Mouse (Mus musculus) hindbrain, postnatal 0 days (tissue): Measurements from ENCODE around the gene Wdr92. TPM values are rescaled to one million over a fixed set of nuclear protein-coding genes. Genes with fewer than 3 reads are reported as not detected.
"Not testable (repeated sequence)": the region's sequence is repeated elsewhere in the genome, so short reads cannot be mapped to it uniquely, and the experiment has no call there.

Experiments used
- ATAC-seq: fragments of 200-750 bp; cut with Nextera tagmentation; 2 replicates; pipeline ENCODE4 v1.8.0; 2017; ENCODE audit warnings: mild to moderate bottlenecking, moderate TSS enrichment, moderate library complexity
- DNase-seq: peaks from one replicate; pipeline ENCODE4 v3.0.0-alpha.2; 2015; ENCODE audit warnings: low spot score
- H3K27ac ChIP-seq: fragments of 300-500 bp; sonication (generic); 2 replicates; pipeline ENCODE4 v1.5.1; 2014; ENCODE audit warnings: mild to moderate bottlenecking
- H3K27me3 ChIP-seq: fragments of 300-500 bp; sonication (generic); 2 replicates; pipeline ENCODE4 v1.6.1; 2014; ENCODE audit warnings: low read length, mixed read lengths; ENCODE audit not compliant: insufficient read depth
- H3K36me3 ChIP-seq: fragments of 300-500 bp; sonication (generic); 2 replicates; pipeline ENCODE4 v1.6.1; 2014; ENCODE audit warnings: low read length, mixed read lengths; ENCODE audit not compliant: insufficient read depth
- H3K4me1 ChIP-seq: fragments of 300-500 bp; sonication (generic); 2 replicates; pipeline ENCODE4 v1.6.1; 2014; ENCODE audit warnings: antibody characterized with exemption, low read length, mixed read lengths; ENCODE audit not compliant: insufficient read depth
- H3K4me2 ChIP-seq: fragments of 300-500 bp; sonication (generic); 2 replicates; pipeline ENCODE4 v1.6.1; 2014; ENCODE audit warnings: low read depth, mild to moderate bottlenecking, low read length, moderate library complexity, mixed read lengths
- H3K4me3 ChIP-seq: fragments of 300-500 bp; sonication (generic); 2 replicates; pipeline ENCODE4 v1.5.1; 2014; ENCODE audit warnings: low read length
- H3K9ac ChIP-seq: fragments of 300-500 bp; sonication (generic); replicated peaks from 2 replicates; pipeline ENCODE4 v1.6.1; 2014; ENCODE audit warnings: mild to moderate bottlenecking, low read length, moderate library complexity, mixed read lengths
- H3K9me3 ChIP-seq: fragments of 300-500 bp; sonication (generic); 2 replicates; pipeline ENCODE4 v1.6.1; 2016; ENCODE audit warnings: low read length, mixed read lengths
- CTCF ChIP-seq: IDR thresholded peaks from 2 replicates; pipeline ENCODE4 v1.5.1; 2016; ENCODE audit warnings: antibody characterized with exemption, control low read depth, low read depth
- WGBS: fragments of 180-500 bp; shearing (Covaris S2); extraction: QIAGEN DNeasy Blood & Tissue Kit; methylation state at CpG from one replicate; pipeline ENCODE4 v1.1.7; 2014; 5-methylcytosine and 5-hydroxymethylcytosine counted together
- polyA plus RNA-seq: library from polyadenylated mRNA; unstranded; fragments of >200 nt; fragmentation: Nextera tagmentation; extraction: Ambion mirVana; gene quantifications from 2 replicates; pipeline ENCODE4 v1.2.1, GENCODE M21; 2015
- total RNA-seq: library from RNA; depleted of rRNA; stranded (reverse); fragments of >200 nt; gene quantifications from 2 replicates; pipeline ENCODE4 v1.2.3, GENCODE M21; 2014

The Wdr92 gene
- total and polyA plus RNA-seq, 2 experiments from 2014 or later = 10.7 to 11.4 TPM

- no peaks in the 10 kb centered on the region for H3K9me3 ChIP-seq
- H3K4me1 ChIP-seq = no peaks in the 10 kb centered on the region
- H3K36me3 ChIP-seq = no peaks in the 10 kb centered on the region; the same call in 1 of the 2 replicates
- 80% methylated on average over 5 of the region's 5 CpGs for WGBS
- H3K4me3 ChIP-seq = no peak overlapping the region
- no peak for ATAC-seq
- no peaks in the 10 kb centered on the region for H3K27me3 ChIP-seq
- no peak for DNase-seq
- H3K9ac ChIP-seq = no peak overlapping the region
- TF ChIP-seq CTCF = no peak
- no peak overlapping the region for H3K4me2 ChIP-seq
- H3K27ac ChIP-seq = no peak overlapping the region
Measured at GRCm38 (mm10) chr11:17232792-17233191, 50.9 kb downstream of the Wdr92 start.

- no peak overlapping the region for H3K4me2 ChIP-seq
- no peak overlapping the region for H3K4me3 ChIP-seq
- 81% methylated on average over 5 of the region's 5 CpGs for WGBS
- no peaks in the 10 kb centered on the region for H3K9me3 ChIP-seq
- H3K27me3 ChIP-seq = no peaks in the 10 kb centered on the region
- ATAC-seq (no peak), DNase-seq (no peak)
- H3K4me1 ChIP-seq = no peaks in the 10 kb centered on the region
- H3K27ac ChIP-seq = no peak overlapping the region
- H3K9ac ChIP-seq = no peak overlapping the region
- TF ChIP-seq CTCF = no peak
- H3K36me3 ChIP-seq = no peaks in the 10 kb centered on the region; the same call in 1 of the 2 replicates
Measured at GRCm38 (mm10) chr11:17236449-17237037, 54.6 kb downstream of the Wdr92 start.

GRCm38 (mm10) chr11:17238598-17238997, 56.7 kb downstream of the Wdr92 start:
- not testable (repeated sequence) for H3K4me2 ChIP-seq, H3K9me3 ChIP-seq, H3K27me3 ChIP-seq, H3K4me1 ChIP-seq, H3K36me3 ChIP-seq, H3K9ac ChIP-seq, DNase-seq, ATAC-seq, H3K27ac ChIP-seq, H3K4me3 ChIP-seq
- WGBS = 94% methylated on average over 5 of the region's 5 CpGs

- ATAC-seq (no peak), DNase-seq (no peak)
- H3K9me3 ChIP-seq = no peaks in the 10 kb centered on the region
- no peak for TF ChIP-seq CTCF
- no peaks in the 10 kb centered on the region for H3K27me3 ChIP-seq
- no peak overlapping the region for H3K4me2 ChIP-seq
- no peak overlapping the region for H3K4me3 ChIP-seq
- H3K9ac ChIP-seq = no peak overlapping the region
- H3K4me1 ChIP-seq = no peaks in the 10 kb centered on the region
- no peaks in the 10 kb centered on the region for H3K36me3 ChIP-seq
- no peak overlapping the region for H3K27ac ChIP-seq
Measured at GRCm38 (mm10) chr11:17248715-17249114, 66.8 kb downstream of the Wdr92 start.

- Histone ChIP-seq H3K27me3 (no peaks in the 10 kb centered on the region), H3K36me3 (no peaks in the 10 kb centered on the region), H3K9ac (peak overlapping the region; percentile 74), H3K4me1 (peaks cover 3% of the 10 kb centered on the region; the same call in 1 of the 2 replicates), H3K4me3 (peak overlapping the region; percentile 67), H3K27ac (0 out of 2 replicates have a peak overlapping the region, but pooled peaks have one; percentile 89), H3K4me2 (peak overlapping the region; percentile 83), H3K9me3 (no peaks in the 10 kb centered on the region)
- TF ChIP-seq CTCF = no peak
- WGBS = 65% methylated on average over 8 of the region's 8 CpGs
- DNase-seq (peak; percentile 34), ATAC-seq (peak; percentile 70)
Measured at GRCm38 (mm10) chr11:17256813-17257365, 75.0 kb downstream of the Wdr92 start.

- peak; percentile 99 for DNase-seq
- no peak for TF ChIP-seq CTCF
- WGBS = under 1% methylated on average over 33 of the region's 33 CpGs
- Histone ChIP-seq H3K4me3 (peak within 1 kb of the TSS; percentile 67), H3K9ac (peak within 1 kb of the TSS; percentile 74), H3K27ac (peak within 1 kb of the TSS; percentile 89), H3K4me1 (peaks cover 3% of the 10 kb centered on the region; the same call in 1 of the 2 replicates), H3K27me3 (no peaks in the 10 kb centered on the region), H3K4me2 (peak within 1 kb of the TSS; percentile 83), H3K36me3 (no peaks in the 10 kb centered on the region), H3K9me3 (no peaks in the 10 kb centered on the region)
- ATAC-seq = peak; percentile 96
Measured at GRCm38 (mm10) chr11:17257443-17257842, 75.5 kb downstream of the Wdr92 start, which contains the start of gene C1d. Gene C1d (plus strand): TSS chr11:17257579.

GRCm38 (mm10) chr11:17257861-17258260, 76.0 kb downstream of the Wdr92 start:
- H3K9ac ChIP-seq = peak overlapping the region; percentile 74
- ATAC-seq = peak; percentile 31
- DNase-seq = no peak

More at GRCm38 (mm10) chr11:17257861-17258260, 76.0 kb downstream of the Wdr92 start:
- peak overlapping the region; percentile 89 for H3K27ac ChIP-seq
- no peaks in the 10 kb centered on the region for H3K36me3 ChIP-seq
- peak overlapping the region; percentile 67 for H3K4me3 ChIP-seq
- H3K4me1 ChIP-seq = peaks cover 3% of the 10 kb centered on the region; the same call in 1 of the 2 replicates
- no peak for TF ChIP-seq CTCF
- no peaks in the 10 kb centered on the region for H3K27me3 ChIP-seq
- under 1% methylated on average over 17 of the region's 17 CpGs for WGBS
- no peaks in the 10 kb centered on the region for H3K9me3 ChIP-seq
- peak overlapping the region; percentile 83 for H3K4me2 ChIP-seq
